Mouse (Mus musculus): ENCODE measurements around the gene Cela3a. TPM values are rescaled to one million over a fixed set of nuclear protein-coding genes. Genes with fewer than 3 reads are reported as not detected.

Cela3a gene
- polyA plus RNA-seq, 1 experiment: 3.2 TPM

GRCm38 (mm10) chr4:137356674-137357510 is 52.7 kb downstream of the Cela3a start:
- peak in 1 of 2 experiments; percentile 74 for DNase-seq (ENCODE audit: low read depth in 1 of 2, low spot score in 2 of 2)

More at GRCm38 (mm10) chr4:137356674-137357510, 52.7 kb downstream of the Cela3a start:
- Histone ChIP-seq H3K36me3 (ENCODE audit: control insufficient read depth, insufficient read depth, low read length) (peaks cover 2% of the 10 kb centered on the region; the same call in 1 of the 2 replicates), H3K4me1 (ENCODE audit: control insufficient read depth, insufficient read depth, insufficient read length) (peaks cover 14% of the 10 kb centered on the region), H3K27me3 (ENCODE audit: control insufficient read depth, insufficient read depth, low read length) (0 out of 2 replicates have a peak, but pooled peaks cover 2% of the 10 kb centered on the region), H3K4me3 (ENCODE audit: extremely low read depth, insufficient read depth, insufficient read length) (peak overlapping the region; percentile 94), H3K27ac (ENCODE audit: insufficient read depth, low read length) (peak overlapping the region; percentile 99)
- no peak for TF ChIP-seq POLR2A (IDR thresholded peaks at IDR 0.05; ENCODE audit: low read depth, low read length)
- TF ChIP-seq CTCF (IDR thresholded peaks at IDR 0.05; ENCODE audit: extremely low read depth, insufficient read depth, insufficient read length, insufficient replicate concordance): no peak
- 1% methylated on average over 27 of the region's 90 CpGs for WGBS

Other genes with a start within 250 kb of the Cela3a start
- gene Wnt4, start 132.3 kb downstream of the Cela3a start, polyA plus RNA-seq (2012; rRNA removed): 0.05 and 0.20 TPM in 2 replicates
- gene Cdc42, start 52.1 kb downstream of the Cela3a start, polyA plus RNA-seq (2012; rRNA removed): 42.1 and 55.5 TPM in 2 replicates
- 6,152 and 8,603 TPM in 2 replicates for gene Cela3b, start 20.7 kb upstream of the Cela3a start, polyA plus RNA-seq (2012; rRNA removed)
- gene 1700013G24Rik, start 43.5 kb upstream of the Cela3a start, polyA plus RNA-seq (2012; rRNA removed): not detected in 2 replicates
- 24.4 and 27.0 TPM in 2 replicates for gene Hspg2, start 59.0 kb upstream of the Cela3a start, polyA plus RNA-seq (2012; rRNA removed)
- not detected in 2 replicates for gene Ldlrad2, start 164.8 kb upstream of the Cela3a start, polyA plus RNA-seq (2012; rRNA removed)
- 64.1 and 68.3 TPM in 2 replicates for gene Usp48, start 184.0 kb upstream of the Cela3a start, polyA plus RNA-seq (2012; rRNA removed)